Mouse (Mus musculus) left cerebral cortex, adult 6 months (tissue): Measurements from ENCODE around the gene Tcp10b. TPM values are rescaled to one million over a fixed set of nuclear protein-coding genes. Genes with fewer than 3 reads are reported as not detected.

Source experiments
- long read RNA-seq, 2 experiments: library from polyadenylated mRNA; unstranded; transcript quantifications; one replicate each; pipeline ENCODE4 v2.0.0; 2019 to 2020
- polyA plus RNA-seq: library from polyadenylated mRNA; unstranded; fragments of <200 nt; fragmentation: Nextera tagmentation; gene quantifications from 2 replicates; pipeline ENCODE4 v1.2.3, GENCODE M21; 2021

The Tcp10b gene
- polyA plus RNA-seq: 0.18 TPM in 1 of 2 replicates, not detected in the other
- long read RNA-seq, experiment 1, partial matches to known transcripts: 1 of 3 reads
- long read RNA-seq, experiment 1, other reads (novel, unspliced or antisense): 2 of 3 reads
- long read RNA-seq, experiment 2: 0 reads

GRCm38 (mm10) chr17:13060804-13061203, at the start of gene Tcp10b:
TSS of gene Tcp10b (plus strand) at chr17:13061104.

GRCm38 (mm10) chr17:13052124-13052813, 8.6 kb upstream of the Tcp10b start, which contains the start of gene Gpr31b:
TSS of gene Gpr31b (minus strand) at chr17:13052296.

GRCm38 (mm10) chr17:13131710-13132109, 70.8 kb downstream of the Tcp10b start, which contains the start of gene Unc93a:
TSS of gene Unc93a (minus strand) at chr17:13131810.

Other genes starting within 250 kb of the Tcp10b start
- 18.3 and 21.6 TPM in 2 replicates for gene Mas1, start 193.0 kb upstream of the Tcp10b start, polyA plus RNA-seq
- gene Mrgprh, start 185.1 kb upstream of the Tcp10b start, polyA plus RNA-seq: not detected in 2 replicates
- gene Pnldc1, start 150.9 kb upstream of the Tcp10b start, polyA plus RNA-seq: 0.63 and 0.93 TPM in 2 replicates
- 176 and 232 TPM in 2 replicates for gene Tcp1, start 145.4 kb upstream of the Tcp10b start, polyA plus RNA-seq
- 136 and 148 TPM in 2 replicates for gene Mrpl18, start 144.8 kb upstream of the Tcp10b start, polyA plus RNA-seq
- gene Acat3, start 120.5 kb upstream of the Tcp10b start, polyA plus RNA-seq: 2.5 and 3.8 TPM in 2 replicates
- 46.2 and 59.1 TPM in 2 replicates for gene Acat2, start 100.4 kb upstream of the Tcp10b start, polyA plus RNA-seq
- 57.0 and 74.2 TPM in 2 replicates for gene Wtap, start 66.9 kb upstream of the Tcp10b start, polyA plus RNA-seq
- gene Sod2, start 54.3 kb upstream of the Tcp10b start, polyA plus RNA-seq: 231 and 270 TPM in 2 replicates
- not detected in 2 replicates for gene Gpr31b, start 8.8 kb upstream of the Tcp10b start, polyA plus RNA-seq
- gene Unc93a, start 70.7 kb downstream of the Tcp10b start, polyA plus RNA-seq: not detected in 2 replicates
- gene Smok2a, start 160.1 kb downstream of the Tcp10b start, polyA plus RNA-seq: not detected in 2 replicates
- not detected in 2 replicates for gene Smok2b, start 169.2 kb downstream of the Tcp10b start, polyA plus RNA-seq